Mouse (Mus musculus) bone marrow, adult 2 months (tissue): ENCODE measurements around the gene Uso1.

Experiments used
- CTCF ChIP-seq: fragments of 200-500 bp; IDR thresholded peaks from 2 replicates; pipeline ENCODE4 v1.5.1; 2011; ENCODE audit warnings: low read length, control low read depth; ENCODE audit not compliant: control insufficient read depth, insufficient read depth
- POLR2A ChIP-seq: fragments of 200-500 bp; IDR thresholded peaks from 2 replicates; pipeline ENCODE4 v1.6.1; 2011; ENCODE audit warnings: low read depth, mild to moderate bottlenecking, control low read depth, low read length, borderline replicate concordance; ENCODE audit not compliant: control insufficient read depth

DNA sequence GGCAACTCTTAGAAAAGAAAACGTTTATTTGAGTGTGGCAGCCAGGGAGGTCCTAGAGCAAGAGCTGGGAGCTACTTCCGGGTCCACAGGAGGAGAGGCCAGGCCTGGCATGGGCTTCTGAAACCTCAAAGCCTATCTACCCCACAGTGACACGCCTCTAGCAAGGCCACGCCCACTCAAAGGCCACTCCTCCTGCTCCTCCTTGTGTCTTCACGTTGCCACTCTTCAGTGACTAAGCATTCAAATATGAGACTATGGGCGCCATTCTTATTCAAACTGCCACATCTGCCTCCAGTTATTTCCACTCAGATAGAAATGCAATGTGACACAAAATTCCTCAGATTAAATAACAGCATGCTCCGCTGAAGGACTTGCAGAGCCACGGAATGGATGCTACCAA lies 9.2 kb upstream of the Uso1 start:
- no peak; the same call in 1 of the 2 replicates for TF ChIP-seq POLR2A
- TF ChIP-seq CTCF, result no peak
